Mouse (Mus musculus) bone marrow, adult 2 months (tissue): ENCODE data around the gene Grik4.

Experiments used
- CTCF ChIP-seq: fragments of 200-500 bp; IDR thresholded peaks from 2 replicates; pipeline ENCODE4 v1.5.1; 2011; ENCODE audit warnings: low read length, control low read depth; ENCODE audit not compliant: control insufficient read depth, insufficient read depth
- POLR2A ChIP-seq: fragments of 200-500 bp; IDR thresholded peaks from 2 replicates; pipeline ENCODE4 v1.6.1; 2011; ENCODE audit warnings: low read depth, mild to moderate bottlenecking, control low read depth, low read length, borderline replicate concordance; ENCODE audit not compliant: control insufficient read depth

GRCm38 (mm10) chr9:42613827-42614226, 330.5 kb downstream of the Grik4 start:
- TF ChIP-seq POLR2A (no peak), CTCF (no peak)
